Mouse (Mus musculus) large intestine, adult 2 months (tissue): ENCODE measurements around the gene Drd1. TPM values are rescaled to one million over a fixed set of nuclear protein-coding genes. Genes with fewer than 3 reads are reported as not detected.

Source experiments
- DNase-seq: peaks from one replicate; pipeline ENCODE4 v3.0.0-alpha.2; 2012; ENCODE audit warnings: low read depth, low spot score
- WGBS: fragments of 180-500 bp; shearing (Covaris S2); methylation state at CpG from one replicate; pipeline ENCODE4 v1.1.7; 2018; 5-methylcytosine and 5-hydroxymethylcytosine counted together
- polyA plus RNA-seq: library from polyadenylated mRNA; depleted of rRNA; stranded (reverse); fragments of >200 nt; gene quantifications from 2 replicates; pipeline ENCODE4 v1.2.3, GENCODE M21; 2012; rRNA removed

Drd1 gene
- polyA plus RNA-seq = 0.03 TPM in 1 of 2 replicates, not detected in the other

DNA sequence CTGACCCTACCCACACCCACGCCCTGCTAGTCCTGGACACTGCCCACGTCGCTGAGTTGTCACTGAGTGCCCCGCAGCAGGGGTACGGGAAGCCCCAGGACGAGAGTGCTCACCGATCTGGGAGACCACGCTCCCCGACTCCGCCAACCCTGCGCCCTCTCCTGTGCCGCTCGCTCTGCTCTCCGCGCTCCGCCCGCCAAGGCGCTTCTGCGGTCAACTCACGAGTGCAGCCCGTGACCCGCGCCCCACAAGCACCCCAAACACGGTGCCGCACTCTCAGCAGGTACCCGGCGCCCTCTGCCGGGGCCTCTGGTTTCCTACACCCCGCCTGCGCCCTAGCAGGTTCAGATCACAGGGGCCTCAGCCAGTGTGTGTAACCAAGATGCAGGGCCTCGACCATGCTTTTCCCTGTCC is at the start of gene Drd1:
Drd1 (minus strand) TSS at position 258 of the 414 bp plus-strand sequence.
- WGBS = 2% methylated on average over 31 of the region's 31 CpGs
- DNase-seq = no peak

DNA sequence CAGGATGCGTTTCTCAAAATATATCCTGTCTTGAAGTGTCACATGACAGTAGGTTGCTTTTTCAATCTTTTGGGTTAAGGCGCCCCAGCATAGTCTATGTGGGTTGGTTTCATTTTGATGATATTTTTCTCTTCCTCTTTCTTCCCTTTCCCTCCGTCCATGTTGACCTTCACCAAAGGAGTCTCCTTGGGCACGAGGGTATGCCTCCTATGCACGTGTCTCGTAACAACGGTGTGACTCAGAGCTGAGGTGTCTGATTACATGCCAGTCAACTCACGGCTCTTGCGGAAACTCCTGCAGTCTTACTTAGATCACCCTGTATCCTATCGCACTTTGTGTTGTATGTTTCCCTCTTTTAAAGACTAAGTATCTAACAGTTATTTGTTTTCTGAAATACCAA is 48.4 kb upstream of the Drd1 start:
- DNase-seq = no peak
- WGBS = 81% methylated on average over 10 of the region's 10 CpGs

DNA sequence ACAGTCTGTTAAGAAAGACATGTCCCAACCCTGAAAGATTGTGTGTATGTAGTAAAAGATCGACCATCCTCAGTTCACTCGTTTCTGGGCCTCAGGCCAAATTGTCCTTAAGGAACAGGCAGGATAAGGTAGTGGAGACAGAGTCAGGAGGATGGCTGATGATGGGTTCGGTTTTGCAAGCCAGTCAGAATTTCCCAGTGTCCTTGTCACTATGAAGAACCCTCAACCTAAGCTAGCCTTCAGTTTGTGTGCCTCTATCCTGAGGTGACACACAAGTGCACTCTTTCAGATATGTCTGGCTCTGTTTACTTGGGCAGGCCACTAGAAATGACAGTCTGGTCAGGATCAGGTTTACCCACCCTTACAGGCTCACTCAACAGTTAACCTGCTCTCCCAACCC is 47.8 kb upstream of the Drd1 start:
- 57% methylated on average over 3 of the region's 3 CpGs for WGBS
- no peak for DNase-seq

DNA sequence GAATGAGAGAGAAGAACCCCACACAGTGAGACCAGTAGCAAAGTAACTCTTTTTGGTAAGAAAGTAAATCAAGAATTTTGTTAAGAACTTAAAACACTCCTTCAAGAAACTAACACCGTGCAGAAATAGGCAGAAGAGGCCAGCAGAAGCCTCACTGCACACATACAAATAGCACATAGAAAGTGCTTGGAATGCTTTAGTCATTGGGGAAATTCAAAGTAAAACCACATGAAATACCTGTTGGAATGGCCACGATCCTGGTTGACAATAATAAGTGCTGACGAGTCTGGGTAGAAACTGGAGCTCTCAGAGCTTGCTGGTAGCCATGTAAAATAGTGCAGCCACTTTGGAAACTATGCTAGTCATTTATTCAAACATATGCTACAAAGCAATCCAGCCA is 46.6 kb upstream of the Drd1 start:
- no peak for DNase-seq
- WGBS = 82% methylated on average over 3 of the region's 3 CpGs

DNA sequence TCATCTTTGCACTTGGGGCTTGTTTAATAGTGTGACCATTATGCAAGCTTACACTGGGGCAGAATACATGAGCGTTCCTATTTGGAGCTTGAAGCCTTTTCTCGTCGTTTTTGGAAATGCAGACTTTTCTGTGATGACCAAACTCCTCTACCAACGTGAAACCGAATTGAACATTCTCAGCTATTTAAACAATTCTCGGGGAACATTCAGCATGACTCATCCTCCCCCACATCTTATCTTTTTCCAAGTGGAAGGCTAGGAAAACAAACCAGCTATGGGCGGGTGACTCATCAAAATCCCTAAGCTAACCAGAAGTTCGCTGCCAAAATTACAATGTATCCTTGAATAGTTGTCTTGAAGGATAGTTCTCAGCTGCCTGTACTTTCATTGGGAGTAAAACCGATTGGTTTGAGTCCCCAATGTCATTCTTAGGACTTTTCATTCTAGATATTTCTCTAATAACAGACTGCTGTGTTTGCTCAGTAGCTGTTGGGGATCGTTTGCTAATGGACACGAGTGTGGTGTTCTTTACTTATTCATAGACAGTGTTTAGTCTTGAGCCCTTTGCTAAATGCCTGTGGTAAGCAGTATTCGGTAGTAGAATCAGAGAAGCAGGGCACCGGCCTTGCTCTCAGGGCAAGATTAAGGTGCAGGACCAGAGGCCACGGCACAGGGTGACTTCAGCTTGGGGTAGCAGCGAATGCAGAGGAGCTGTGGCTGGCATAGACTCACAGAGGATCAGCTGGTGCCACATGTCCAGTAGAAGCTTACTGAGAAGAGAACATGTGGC is 45.7 kb upstream of the Drd1 start:
- 52% methylated on average over 15 of the region's 15 CpGs for WGBS
- no peak for DNase-seq

DNA sequence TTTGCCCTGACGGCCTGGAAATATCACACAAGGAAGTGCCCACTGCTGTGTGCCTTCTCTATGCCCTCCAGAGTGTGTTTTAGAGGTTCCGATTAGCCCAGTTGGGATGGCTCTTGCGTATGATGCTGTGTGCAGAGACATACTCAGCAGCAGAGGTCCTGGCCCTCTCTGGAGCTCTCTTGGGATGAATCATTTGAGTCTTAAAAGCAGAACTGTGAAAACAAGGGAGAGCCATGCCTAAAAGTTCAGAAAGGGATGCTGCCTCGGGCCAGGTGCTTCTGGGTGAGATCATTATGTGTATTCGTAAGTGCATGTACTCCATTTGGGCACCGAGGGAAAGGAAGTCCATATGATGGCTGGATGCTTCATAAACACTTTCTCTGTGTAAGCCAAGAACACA is 42.3 kb upstream of the Drd1 start:
- no peak for DNase-seq
- 92% methylated on average over 6 of the region's 6 CpGs for WGBS

DNA sequence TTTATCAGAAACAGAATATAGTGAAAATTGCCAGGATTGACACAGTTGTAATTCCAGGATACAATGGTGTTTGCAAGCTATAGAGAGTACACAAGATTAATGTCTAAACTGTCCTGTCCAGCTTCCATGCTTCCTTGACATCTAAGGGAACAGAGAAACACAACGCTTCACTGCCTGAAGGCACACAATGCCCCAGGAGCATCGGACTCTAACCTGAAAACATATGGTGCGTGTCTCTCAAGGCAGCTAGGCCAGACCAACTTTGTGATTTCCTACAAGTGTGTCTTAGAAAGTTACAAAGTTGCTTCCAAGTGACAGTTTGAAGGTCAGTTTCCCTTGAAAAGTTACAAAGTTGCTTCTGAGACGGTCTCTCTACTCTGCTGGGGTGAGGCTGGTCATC is 41.7 kb upstream of the Drd1 start:
- 96% methylated on average over 4 of the region's 4 CpGs for WGBS
- no peak for DNase-seq

DNA sequence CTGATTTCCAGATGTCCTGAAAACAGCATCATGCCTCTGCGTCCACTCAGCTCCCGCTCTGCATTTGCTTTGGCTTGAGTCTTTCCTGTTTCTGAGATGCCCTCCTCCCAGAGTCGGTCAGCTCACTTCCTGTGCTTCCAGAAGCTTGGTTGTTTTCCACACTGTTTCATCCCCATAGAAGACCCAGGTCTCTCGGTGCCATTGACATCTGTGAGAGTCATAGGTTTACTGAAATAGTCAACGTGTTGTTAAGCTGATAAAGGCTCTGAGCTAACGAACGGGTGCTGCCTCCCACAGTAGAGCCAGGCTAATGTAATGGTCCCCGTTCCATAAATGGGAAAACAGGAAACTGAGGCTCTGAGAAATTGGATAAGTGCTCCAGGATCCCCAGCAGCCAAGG is 40.2 kb upstream of the Drd1 start:
- WGBS = 89% methylated on average over 8 of the region's 8 CpGs

DNA sequence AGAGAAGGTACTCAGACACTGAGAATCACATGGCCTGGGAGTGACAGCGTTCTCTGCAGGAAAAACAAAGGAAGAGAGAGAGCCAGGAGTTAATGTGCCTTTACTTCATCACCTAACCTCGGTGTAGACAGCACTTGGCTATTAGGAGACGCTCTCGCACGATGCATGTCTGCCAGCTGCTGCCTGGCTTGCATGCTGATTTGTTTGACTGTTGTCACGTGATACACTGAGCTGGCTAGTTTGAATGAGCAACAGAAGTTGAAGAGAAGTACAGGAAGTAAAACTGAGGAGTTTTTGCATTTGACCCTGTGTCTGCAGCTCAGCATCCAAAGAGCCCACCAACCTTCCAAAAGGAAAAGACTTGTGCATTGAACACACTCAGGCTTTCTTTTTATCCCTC is 39.5 kb upstream of the Drd1 start:
- WGBS = 72% methylated on average over 6 of the region's 6 CpGs
- no peak for DNase-seq

More for the DNA sequence above, 40.2 kb upstream of the Drd1 start:
- DNase-seq = no peak

DNA sequence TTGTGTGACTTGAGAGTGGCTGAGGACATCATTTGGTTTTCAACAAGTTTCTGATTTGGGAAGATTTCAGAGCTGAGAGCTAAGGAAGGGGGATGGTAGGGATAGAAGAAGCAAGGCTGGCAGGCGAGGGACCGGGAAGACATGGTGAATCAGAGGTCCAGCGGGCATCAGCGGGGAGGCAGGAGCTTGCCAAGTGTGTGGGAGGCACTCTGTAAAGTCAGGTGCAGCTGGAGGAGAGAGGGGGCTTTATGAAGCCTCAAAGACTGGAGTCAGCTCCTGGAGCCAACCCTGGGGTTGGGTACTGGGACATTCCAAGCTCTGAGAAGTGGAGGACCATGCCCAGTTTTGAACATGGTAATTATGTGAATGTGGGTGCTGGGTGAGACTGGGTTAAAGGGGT is 38.8 kb upstream of the Drd1 start:
- WGBS = 94% methylated on average over 4 of the region's 4 CpGs
- no peak for DNase-seq

DNA sequence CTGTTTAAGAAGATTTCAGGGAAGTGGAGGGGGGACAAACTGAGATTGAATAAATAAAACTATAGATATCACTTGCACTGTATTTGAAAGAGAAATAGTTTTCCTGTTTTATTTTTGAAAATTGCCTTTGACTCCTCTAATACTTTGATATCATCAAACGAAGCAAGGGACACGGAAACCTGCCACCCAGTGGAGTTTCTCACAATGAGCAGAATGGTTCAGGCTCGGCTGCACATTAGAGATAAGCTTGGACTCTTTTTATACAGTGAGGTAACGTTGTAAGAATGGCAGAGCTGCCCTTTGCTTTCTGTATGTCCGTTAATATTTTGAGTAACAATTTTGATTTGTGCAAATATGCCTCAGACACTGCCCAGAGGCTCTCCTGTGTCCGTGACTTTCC is 36.2 kb upstream of the Drd1 start:
- DNase-seq = no peak
- 88% methylated on average over 6 of the region's 6 CpGs for WGBS

DNA sequence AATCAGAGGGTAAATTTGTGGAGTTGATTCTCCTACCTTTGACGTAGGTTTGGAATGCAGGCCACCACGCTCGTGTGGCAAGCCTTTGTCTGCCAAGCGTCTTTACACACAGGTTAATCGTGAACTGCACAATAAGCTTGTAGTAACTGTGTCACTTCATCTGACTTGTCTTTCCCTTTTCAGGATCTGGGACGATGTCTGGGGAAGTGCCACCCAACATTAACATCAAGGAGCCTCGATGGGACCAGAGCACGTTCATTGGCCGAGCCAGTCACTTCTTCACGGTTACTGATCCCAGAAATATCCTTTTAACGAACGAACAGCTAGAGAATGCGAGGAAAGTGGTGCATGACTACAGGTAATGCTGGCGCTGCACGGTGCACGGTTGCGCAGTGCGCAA is 29.8 kb upstream of the Drd1 start:
- DNase-seq = no peak
- WGBS = 92% methylated on average over 18 of the region's 18 CpGs

DNA sequence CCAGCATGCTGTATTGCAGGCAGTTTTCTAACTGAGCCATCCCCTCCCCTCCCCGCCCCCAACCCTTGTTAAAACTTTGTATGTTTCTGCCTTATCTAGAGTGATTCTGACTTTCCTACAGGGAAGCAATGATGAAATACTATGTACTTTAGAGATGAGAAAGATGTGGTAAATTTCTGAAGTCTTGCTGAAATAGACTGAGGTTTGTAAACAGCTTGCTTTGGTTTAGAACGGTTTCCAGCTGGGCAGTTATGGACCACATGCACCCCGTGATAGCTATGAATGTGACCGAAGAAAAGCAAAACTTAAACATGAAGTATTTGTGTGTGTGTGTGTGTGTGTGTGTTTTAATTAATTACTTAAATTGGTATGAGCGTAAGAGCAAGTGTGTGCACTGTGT is 29.3 kb upstream of the Drd1 start:
- no peak for DNase-seq
- 85% methylated on average over 5 of the region's 5 CpGs for WGBS

DNA sequence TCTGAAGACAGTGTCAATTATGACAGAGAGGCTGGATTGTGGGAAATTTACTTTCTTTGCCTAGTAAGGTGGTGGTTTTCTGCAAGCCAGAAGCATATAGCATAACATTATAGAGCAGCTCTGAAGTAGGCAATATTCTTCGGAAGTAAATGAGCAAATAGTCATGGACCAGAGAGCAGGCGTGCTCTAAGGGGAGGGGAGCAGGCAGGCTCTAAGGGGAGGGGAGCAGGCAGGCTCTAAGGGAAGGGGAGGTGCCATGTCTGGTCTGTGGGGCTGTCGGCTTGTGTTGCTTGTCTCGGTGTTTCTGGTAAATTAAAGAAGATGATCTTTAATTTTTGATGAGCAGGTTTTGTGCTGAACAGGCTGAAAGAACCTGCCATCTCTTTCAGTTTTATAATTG is 28.7 kb upstream of the Drd1 start:
- no peak for DNase-seq
- 74% methylated on average over 4 of the region's 4 CpGs for WGBS

DNA sequence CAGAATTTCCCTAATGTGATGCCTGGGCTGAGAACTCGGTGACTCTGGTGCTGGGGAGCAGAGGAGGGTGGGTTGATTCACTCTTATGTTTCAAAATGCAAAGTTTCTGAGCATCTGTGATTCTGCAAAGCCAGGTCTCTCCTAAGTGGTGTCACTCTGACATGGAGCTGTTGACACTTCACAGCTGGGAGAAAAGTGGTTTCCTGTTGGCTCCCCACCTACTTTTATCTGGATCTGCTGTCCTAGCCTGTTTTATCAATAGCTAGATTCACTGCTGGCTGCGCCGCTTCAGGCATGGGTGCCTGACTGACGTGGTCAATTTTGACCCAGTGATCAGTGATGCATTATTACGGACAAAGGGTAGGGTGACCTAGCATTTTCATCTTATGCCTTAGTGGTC is 27.4 kb upstream of the Drd1 start:
- 81% methylated on average over 5 of the region's 5 CpGs for WGBS

DNA sequence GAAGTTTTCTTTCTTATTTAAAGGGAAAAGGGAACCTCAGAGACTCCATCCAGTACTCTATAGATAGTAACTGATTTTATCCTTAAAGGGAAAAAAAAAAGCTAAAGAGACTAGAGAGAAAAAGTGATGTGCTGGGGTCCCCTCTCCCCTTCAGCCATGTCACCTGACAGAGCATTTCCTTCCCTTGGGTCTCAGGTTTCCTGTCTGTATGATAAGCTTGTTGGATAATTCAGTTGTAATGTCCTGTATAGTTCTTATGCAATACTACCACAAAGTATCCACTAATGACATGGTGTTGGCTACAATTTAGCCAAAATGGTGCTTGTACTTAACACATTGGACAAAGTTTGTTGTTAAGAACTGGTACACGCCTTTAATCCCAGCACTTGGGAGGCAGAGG is 25.3 kb upstream of the Drd1 start:
- DNase-seq = no peak
- 91% methylated on average over 1 of the region's 1 CpGs for WGBS

More for the DNA sequence above, 27.4 kb upstream of the Drd1 start:
- DNase-seq = no peak

DNA sequence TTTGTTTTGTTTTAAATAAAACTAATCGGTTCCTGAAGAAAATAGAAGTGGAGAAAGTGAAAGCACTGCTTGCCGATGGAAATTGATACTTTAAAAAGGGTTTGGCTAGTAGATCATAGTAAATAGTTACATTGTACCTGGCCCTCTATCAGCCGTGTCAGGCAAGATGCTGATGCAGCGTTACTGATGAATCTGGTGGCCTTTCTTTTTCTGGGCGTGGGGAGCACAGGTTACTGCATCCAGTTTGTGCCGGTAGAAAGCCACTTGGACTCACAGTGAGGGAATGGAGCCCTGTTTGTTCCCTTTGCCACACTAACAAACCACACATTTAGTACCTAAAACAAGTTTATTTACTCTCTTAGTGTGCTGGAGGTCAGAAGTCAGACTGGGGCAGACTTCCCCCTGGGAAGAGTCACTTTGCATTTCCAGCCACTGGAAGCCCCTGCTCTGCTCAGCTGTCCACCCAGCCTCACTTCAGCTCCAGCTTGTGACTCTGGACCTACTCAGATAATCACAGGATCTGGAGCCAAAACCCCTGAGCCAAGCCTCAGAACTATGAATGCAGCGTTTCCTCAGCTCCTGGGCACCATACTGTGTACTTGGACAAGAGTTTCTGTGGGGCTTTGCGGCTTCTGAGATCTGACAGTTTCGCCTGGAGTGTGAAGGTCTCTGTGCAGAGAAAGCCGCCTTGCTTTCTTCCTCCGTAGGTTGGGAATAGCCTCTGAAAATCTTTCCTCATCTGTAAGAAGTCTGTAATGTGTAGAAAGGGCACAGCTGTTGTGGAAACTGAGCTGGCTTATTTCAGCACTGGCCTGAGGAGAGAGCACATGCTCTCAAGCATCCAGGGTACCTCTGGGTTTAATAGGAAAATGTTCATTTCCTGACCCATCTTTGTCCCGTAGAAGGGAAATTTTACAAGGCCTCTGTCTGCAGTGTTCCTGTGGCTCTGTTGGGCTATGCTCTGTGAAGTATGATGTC is 24.6 kb upstream of the Drd1 start:
- DNase-seq = no peak
- WGBS = 43% methylated on average over 12 of the region's 12 CpGs

DNA sequence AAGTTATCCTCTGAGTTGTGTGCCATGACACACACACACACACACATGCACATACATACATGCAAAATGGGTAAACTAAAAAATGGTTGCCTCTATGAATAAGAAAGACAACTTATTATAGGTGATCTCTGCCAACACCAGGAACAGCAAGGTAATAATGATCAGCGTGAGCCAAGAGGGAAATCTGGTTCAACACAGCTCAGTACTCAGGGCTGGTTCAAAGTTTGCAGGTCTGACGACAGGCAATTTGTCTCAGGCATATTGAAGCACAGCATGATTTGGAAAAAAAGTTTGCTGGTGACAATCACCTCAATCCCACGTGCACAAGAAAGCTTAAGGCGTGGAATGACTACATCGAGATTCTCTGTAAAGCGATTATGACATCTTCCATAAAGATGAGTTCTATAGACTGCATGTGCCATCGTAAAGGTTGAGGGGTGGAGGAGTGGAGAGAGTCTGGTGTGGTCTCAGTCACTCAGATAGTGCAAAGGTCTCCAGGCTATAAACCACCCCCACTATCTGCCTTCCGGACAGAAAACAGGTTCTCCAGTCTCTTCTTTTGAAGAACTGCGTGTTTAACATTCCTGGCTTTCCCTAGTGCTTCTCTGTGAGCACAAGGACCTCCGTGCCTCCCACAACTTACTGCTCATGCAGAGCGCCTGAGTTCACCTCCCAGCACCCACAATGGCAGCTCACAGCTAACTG is 22.1 kb upstream of the Drd1 start:
- no peak for DNase-seq
- 32% methylated on average over 11 of the region's 11 CpGs for WGBS

DNA sequence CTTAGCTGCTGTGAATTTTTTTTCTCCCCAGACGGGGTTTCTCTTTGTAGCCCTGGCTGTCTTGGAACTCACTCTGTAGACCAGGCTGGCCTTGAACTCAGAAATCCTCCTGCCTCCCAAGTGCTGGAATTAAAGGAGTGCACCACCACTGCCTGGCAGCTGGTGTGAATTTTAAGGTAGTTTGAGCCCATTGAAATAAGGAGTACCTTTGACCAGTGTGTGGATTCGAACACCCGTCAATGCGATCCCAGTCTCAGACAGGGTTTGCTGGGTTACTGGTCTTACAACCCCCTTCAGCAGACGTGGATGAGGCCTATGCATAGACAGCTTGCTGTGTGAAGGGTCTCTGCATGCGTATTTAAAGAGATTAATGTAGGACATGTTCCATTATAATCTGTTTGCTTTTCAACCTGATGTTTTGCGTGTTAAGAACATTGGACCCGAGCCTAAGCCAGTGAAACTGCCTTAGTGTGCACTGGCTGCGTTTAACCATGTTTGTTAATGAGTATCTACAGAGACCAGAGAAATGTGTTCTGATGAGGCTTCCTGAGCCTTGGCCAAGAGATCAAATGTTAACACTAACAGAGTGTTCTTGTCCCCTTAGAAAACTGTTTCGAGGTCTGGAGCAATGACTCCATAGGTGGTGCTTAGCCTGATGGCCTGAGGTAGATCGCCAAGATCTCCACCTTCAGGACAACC is 21.4 kb upstream of the Drd1 start:
- no peak for DNase-seq
- 51% methylated on average over 11 of the region's 11 CpGs for WGBS

DNA sequence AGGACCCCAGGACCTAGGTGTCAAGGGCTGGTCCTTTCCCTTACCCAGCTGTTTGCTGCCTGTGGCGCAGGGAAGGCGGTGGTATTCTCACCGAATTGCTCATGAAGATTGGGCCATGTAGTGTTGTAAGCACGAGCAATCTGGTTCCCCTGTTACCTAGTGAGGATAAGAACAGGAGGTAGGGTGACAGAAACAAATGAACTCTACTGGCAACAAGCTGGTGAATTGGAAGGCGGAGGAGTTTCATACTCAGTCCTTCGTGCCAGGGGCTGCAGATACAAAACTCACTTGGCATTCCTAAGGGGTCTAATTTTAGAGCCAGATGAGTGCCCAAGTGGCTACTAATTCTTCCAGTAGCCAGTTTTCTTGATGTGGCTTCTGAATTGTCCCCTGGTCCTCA is 20.5 kb upstream of the Drd1 start:
- 92% methylated on average over 6 of the region's 6 CpGs for WGBS

More for the DNA sequence above, 20.5 kb upstream of the Drd1 start:
- DNase-seq = no peak
